Mouse (Mus musculus): ENCODE measurements around the gene Adipoq. TPM values are rescaled to one million over a fixed set of nuclear protein-coding genes. Genes with fewer than 3 reads are reported as not detected.
A peak's percentile ranks its signal among the peaks of the same experiment; 100 is the strongest.

Adipoq gene
- total RNA-seq, 2 experiments from 2014 or later = not detected

DNA sequence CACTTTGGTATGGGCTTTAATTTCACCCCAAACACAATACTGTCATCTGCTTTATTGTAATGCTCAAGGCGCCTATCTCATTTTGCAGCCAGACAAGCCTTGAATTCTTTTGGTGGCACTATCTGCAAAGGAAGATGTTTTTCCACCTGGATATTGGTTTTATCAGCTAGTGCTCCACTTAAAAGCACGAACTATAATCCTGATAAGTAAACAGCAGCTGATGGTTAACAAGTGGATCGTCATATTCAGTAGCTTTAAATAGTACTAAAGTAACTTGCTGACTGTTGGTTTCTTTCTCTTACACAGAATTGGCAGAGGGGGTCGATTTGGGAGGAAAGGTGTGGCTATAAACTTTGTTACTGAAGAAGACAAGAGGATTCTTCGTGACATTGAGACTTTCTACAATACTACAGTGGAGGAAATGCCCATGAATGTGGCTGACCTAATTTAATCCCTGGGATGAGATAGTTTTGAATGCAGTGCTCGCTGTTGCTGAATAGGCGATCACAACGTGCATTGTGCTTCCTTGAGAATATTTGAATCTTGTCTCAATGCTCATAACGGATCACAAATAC, 33.4 kb upstream of the Adipoq start:
- intact Hi-C loops (cut with DNase I) = loop anchor here (10.0 kb wide), 1 partner anchor 868 kb away; no protein-coding TSS in a partner anchor
- DNase-seq (ENCODE audit: extremely low spot score in 1 of 2, low spot score in 2 of 2) = no peak

DNA sequence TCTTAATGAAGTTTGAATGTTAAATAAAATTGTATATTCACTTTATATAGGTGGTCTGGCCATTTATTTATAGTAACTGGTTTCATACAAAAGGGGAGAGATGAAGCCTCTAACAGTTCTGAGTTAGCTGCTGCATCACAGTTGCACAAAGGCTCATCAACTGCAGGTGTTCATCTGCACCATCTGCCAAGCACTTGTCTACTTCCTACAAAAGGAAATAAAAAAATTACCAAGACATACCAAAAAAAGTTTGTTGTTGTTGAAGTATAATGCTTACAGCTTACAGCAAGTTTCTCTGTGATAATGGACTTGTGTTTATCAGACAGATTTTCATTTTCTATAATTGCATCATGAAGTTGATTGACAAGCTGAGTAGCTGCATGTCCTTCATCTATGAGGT, 32.4 kb upstream of the Adipoq start:
- intact Hi-C loops (cut with DNase I) = loop anchor here (10.0 kb wide), 1 partner anchor 869 kb away; no protein-coding TSS in a partner anchor
- DNase-seq (ENCODE audit: extremely low spot score in 1 of 2, low spot score in 2 of 2) = no peak

DNA sequence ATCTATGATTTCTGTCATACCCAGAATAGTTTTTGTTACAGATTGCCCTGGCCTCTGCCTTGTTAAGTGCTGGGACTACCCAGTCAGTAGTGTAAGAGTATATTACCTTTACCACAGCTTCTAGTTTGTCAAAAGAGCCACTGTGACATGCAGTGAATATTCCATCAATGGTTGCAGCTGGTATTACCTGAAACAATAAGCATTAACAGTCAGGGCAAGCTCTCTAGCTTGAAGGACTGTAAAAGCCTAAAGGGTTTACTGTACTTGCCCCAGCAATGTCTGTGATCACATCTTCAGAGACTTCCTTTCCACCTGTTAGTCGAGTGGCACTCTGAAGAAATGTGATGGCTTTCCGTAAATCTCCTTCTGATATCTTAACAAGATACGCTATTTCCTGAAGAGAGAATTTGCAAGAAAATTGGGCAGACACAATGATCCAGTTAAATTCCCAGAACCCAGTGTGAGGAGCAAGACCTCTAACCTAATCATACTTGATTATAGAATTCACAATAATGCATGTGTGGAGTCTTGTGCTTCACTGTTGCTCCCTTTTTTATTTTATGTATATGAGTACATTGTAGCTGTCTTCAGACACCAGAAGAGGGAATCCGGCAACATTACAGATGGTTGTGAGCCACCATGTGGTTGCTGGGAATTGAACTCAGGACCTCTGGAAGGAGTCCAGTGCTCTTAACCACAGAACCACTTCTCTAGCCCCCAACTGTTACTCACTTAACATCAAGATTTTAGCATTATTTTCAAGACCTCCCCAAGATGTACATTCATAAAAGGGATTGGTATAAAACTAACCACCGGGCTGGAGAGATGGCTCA, 31.8 kb upstream of the Adipoq start:
- intact Hi-C loops (cut with DNase I) = loop anchor here (5.0 to 10.0 kb wide), 2 partner anchors 242 to 870 kb away; no protein-coding TSS in a partner anchor
- DNase-seq (ENCODE audit: extremely low spot score in 1 of 2, low spot score in 2 of 2) = no peak

DNA sequence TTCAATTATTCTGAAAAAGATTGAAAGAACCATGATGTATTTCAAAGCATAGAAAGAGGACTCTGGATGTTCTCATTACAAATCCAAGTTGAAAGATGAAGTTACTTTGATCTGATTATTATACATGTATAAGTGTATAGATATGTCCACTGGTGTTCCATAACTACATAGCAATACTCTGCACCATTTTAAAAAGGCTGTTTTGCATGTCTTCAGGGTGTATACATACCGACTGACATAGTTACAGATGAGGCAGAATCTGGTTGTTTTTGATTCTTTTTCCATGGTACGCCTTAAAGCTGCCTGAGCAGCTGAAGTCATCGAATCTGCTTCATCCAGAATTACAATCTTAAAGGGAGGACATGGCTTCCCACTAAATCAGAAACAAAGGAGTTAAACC, 30.9 kb upstream of the Adipoq start:
- intact Hi-C loops (cut with DNase I) = loop anchor here (5.0 to 10.0 kb wide), 2 partner anchors 243 to 871 kb away; no protein-coding TSS in a partner anchor
- no peak for DNase-seq (ENCODE audit: extremely low spot score in 1 of 2, low spot score in 2 of 2)

DNA sequence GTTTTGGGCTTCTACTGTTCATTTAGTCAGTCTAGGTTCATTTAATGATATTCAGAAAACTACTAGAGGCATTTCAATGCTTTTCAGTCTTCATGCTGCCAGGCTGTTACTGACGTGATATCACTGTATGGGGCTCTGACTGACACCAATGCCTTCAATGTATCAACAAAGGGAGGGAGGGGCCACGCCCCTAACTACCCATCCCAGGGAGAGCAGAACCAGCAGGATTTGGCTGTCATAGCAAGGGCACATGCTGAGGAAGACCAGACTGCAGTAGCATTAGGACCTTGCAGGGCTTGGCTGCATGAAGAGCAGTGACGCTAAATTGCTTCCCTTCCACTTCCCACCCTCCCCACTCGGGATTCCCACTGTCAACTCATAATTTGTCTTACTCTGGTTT, 29.2 kb upstream of the Adipoq start:
- DNase-seq (ENCODE audit: extremely low spot score in 1 of 2, low spot score in 2 of 2) = no peak
- intact Hi-C loops (cut with DNase I) = loop anchor here (5.0 to 10.0 kb wide), 2 partner anchors 245 to 872 kb away; no protein-coding TSS in a partner anchor

DNA sequence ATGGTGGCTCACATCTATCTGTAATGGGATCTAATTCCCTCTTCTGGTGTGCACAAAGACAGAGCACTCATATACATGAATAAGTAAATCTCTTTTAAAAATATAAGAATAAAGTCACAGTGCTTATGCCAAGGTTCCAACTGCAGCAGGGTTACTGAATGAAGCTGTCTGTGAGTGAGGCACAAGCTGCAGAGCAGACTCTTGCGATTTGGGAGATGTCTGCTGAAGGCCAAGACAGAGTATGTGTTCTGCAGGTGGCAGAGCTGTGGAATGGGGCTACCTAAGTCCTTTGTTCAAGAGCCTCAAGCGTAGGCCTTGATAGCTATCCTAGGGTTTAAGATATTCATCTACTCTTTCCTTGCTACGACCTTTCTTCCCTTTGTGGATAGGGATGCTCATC, 23.9 kb upstream of the Adipoq start:
- intact Hi-C loops (cut with DNase I) = no loop called here
- DNase-seq (ENCODE audit: extremely low spot score in 1 of 2, low spot score in 2 of 2) = no peak

DNA sequence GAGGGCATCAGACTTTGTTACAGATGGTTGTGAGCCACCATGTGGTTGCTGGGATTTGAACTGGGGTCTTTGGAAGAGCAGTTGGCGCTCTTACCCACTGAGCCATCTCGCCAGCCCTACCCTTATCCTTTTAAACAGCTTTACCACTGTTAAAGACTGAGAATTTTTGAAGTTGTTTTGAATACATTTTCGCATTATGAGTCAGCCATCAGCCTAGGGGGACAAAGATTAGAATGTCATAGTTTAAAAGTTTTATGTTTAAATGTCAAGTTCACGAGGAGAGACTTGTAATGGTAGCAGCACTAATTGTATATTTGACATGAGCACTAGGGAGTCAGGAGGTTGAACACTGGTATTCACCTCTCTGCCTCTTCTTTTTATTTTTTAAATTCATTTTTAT, 23.2 kb upstream of the Adipoq start:
- DNase-seq (ENCODE audit: extremely low spot score in 1 of 2, low spot score in 2 of 2) = no peak
- intact Hi-C loops (cut with DNase I) = no loop called here

DNA sequence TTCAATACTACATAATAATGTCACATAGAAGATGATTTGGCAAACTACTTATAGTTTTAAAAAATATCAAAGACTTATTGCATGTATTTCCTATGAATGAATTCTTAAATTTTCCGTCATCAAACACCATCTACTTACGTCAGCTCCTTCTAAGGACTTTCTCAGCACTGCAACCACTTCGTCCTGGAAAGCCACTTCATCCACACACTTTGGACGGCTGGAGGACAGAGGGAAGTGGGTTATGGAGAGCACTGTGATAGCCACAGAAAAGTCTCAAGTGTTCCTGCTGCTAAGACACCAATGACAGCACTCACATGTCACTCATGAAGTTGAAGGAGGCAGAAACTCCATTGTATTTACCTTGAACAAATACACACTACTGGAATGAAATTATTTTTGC, 21.9 kb upstream of the Adipoq start:
- intact Hi-C loops (cut with DNase I) = no loop called here
- DNase-seq (ENCODE audit: extremely low spot score in 1 of 2, low spot score in 2 of 2) = no peak

DNA sequence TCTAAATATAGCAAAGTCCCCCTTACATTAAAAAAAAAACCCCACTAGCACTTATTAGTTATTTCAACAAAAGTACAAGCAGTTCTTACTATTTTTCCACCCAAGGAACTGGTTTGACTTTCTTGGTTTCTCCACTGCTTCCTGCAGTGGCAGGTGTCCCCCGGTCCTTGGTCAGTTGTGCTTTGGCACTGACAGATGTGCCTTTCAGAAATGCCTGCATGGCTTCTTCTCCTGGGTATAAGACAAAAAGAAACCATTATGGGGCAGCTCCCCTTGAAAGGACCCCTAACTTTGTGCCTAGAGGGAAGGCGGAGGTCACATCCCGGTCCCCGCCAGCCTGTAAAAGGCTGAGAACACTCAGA, 19.0 kb upstream of the Adipoq start:
- intact Hi-C loops (cut with DNase I) = loop anchor here (5.0 kb wide), 1 partner anchor 35 kb away; no protein-coding TSS in a partner anchor
- no peak for DNase-seq (ENCODE audit: extremely low spot score in 1 of 2, low spot score in 2 of 2)

DNA sequence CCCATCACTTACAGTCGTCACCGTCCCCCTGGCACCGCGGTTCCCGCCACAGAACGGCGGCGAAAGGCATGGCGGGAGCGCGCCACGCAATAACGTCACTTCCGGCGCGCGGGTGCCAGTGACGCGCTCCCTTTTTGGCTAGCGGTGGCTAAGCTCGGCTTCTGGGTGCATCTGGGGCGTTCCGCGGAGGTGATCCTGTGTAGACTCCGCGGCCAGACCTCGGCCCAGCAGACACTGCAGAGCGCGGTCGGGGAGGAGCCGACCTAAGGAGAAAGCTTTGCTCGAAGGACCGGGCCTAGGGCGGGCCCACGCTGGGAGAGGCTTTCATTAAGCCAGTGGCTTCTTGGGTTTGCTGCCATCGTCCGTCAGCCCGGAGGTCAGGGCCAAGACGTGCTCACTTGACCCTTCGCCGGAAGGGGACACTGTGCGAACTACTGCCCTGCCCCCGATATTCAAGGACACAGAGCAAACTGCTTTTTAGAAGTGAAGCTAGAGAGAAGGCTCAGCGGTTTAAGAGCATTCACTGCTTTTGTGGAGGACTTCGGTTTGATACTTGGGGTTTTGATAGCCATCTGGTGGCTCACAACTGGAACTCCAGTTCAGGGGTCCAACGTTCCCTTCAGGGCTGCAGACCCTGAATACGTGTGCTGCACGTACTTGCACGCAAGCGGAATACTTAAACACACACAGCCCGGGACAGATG, 18.5 kb upstream of the Adipoq start, which contains the start of gene Rfc4:
TSS of gene Rfc4 (minus strand) at position 65 of the 703 bp plus-strand sequence.
- intact Hi-C loops (cut with DNase I) = loop anchor here (5.0 kb wide), 1 partner anchor 36 kb away; no protein-coding TSS in a partner anchor
- peak; percentile 87 to 94 for DNase-seq (ENCODE audit: extremely low spot score in 1 of 2, low spot score in 2 of 2)

DNA sequence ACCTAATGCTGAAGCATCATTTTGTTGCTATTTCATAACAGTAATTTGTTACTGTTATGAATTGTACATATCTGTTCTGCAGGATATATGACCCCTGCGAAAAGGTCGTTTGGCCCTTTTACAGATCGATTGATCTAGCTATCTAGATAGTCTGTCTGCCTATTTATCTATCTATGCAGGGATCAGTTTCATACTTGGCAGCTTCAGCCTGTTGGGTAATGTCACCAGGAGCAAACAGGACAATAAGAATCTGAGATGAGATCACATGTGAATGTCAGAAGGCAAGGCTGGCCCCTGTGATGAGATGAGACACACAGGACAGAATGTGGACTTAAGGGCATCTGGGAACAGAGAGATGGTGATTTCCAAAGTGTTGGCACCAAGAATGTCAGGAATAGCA, 16.0 kb upstream of the Adipoq start:
- DNase-seq (ENCODE audit: extremely low spot score in 1 of 2, low spot score in 2 of 2) = no peak
- intact Hi-C loops (cut with DNase I) = no loop called here

DNA sequence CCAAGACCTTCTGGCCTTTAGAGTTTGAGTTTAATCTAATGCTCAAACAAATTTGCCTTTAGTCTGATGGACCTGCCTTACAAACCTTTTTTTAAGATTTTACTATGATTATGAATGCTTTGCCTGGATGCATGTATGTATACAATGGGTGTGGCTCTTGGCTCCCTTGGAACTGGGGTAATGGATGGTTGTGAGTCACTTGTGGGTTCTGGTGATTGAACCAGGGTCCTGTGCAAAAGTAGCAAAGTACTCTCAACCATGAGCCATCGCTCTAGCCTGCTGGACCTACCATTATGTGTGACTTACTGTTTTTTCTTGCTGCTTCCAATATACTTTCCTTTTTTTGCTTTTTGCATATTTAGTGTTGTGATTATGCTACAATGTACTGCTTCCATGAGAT, 14.0 kb upstream of the Adipoq start:
- no peak for DNase-seq (ENCODE audit: extremely low spot score in 1 of 2, low spot score in 2 of 2)
- intact Hi-C loops (cut with DNase I) = no loop called here

DNA sequence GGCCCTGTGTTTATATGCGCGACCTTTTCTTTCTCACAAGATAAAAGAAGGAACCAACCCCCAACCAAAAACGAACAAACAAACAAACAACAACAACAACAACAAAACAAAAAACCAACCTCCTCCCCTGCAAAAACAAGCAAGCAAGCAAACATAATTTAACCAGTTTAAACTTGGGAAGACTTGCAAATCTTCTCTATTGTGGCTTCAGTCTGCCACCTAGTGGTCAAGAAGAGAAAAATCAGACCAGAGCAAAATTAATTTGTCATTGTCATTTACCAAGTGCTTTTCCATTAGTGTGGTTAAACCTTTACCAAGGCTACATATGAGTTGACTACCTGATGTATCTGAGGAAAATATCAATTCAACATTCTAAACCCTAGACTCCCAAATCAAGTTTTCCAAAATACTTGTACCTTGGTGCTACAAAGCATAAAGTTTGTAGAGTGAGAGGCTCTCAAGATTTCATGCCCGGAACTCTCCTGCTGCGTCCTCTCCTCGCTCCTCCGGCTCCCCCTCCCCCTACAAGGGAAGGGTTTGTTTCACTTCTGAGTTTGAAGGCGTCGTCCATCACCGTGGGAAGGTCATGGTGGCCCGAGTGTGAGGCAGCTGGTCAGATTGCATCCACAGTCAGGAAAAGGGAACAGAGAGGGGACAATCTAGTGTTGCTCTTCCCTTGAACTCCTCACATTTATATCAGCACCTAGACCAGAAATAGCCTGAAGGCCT, 10.8 kb upstream of the Adipoq start:
- DNase-seq (ENCODE audit: extremely low spot score in 1 of 2, low spot score in 2 of 2) = no peak
- intact Hi-C loops (cut with DNase I) = loop anchor here (5.0 kb wide), 1 partner anchor 258 kb away; no protein-coding TSS in a partner anchor

DNA sequence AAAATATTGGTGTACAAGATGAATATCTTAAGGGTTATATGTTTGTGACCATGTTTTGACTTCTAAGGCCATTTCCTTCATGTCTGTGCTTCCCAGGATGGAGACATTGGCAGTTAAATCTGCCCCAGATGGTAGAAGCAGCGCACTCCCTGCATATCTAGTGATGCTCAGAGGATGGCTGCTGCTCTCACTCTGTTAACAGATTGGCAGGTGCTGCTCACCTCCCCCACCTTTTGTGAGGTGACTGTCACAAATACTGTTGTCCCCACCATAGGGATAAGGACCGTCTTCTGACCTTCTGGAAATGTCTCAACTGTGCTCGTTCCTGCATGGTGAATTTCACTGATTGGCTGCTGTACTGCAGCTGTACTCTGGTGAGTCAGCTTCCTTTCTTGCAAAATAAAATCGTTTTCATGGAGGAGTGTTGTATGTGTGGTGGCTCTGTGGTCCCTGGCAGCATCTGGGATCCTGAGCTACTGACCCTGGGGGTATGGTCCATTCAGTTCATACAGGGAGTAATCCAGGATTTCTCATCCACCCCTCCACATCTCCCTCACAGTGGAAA, 9.8 kb upstream of the Adipoq start:
- no peak for DNase-seq (ENCODE audit: extremely low spot score in 1 of 2, low spot score in 2 of 2)
- intact Hi-C loops (cut with DNase I) = loop anchor here (5.0 kb wide), 1 partner anchor 259 kb away; no protein-coding TSS in a partner anchor

DNA sequence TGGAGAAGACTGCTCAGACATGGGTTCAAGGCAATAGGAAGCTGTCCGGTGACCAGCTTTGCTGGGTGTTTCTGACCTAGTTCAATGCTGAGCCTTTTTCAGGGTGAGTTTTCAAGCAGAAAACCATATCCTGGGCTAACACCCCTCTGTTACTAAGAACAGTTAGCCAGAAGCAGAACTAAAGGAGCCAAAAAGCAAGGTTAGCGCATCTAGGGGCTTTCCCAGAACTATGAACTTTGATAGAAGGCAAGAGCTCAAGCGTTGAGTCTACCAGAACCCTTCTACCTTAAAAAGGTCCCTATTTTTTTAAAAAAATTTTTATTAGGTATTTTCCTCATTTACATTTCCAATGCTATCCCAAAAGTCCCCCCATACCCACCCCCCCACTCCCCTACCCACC, 5.4 kb upstream of the Adipoq start:
- no peak for DNase-seq (ENCODE audit: extremely low spot score in 1 of 2, low spot score in 2 of 2)
- intact Hi-C loops (cut with DNase I) = no loop called here

DNA sequence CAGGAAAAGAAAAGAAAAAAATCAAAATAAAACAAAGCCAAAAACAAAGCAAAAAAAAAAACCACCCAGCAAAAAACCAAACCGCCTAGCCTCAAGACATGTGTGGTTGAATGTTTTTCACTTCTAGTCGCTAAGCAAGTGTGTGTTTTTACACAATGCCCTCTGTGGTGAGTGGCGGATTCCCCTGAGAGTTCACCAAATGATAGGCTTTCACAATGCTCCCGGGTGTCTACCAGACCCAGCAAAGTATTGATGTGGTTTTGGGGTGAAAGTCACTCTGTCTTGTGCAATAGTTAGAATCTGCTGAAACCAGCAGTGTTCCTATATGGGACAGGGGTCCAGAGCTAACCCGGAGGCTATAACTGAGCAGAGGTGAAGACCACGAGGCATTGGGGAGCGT, 2.0 kb upstream of the Adipoq start:
- intact Hi-C loops (cut with DNase I) = no loop called here
- no peak for DNase-seq (ENCODE audit: extremely low spot score in 1 of 2, low spot score in 2 of 2)

DNA sequence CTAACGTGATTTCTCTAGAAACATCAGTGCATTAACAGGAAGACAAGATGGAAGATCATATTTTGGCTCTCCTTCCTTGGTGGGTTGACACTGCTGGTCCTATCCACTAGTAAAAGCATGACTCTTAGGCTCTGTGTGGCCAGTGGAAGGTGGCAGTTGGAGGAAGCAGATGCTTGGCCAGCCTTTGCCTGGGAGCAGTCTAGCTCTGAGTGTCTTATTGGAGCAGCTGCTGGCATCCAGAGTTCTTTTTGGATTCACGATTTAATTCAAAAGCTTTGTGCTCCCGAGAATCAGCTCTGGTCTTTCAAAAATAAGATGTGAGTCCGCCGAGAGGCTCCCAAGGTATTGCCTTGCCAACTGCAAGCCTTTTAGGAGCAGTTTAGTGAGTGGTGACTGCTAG, 1.1 kb upstream of the Adipoq start:
- intact Hi-C loops (cut with DNase I) = no loop called here

DNA sequence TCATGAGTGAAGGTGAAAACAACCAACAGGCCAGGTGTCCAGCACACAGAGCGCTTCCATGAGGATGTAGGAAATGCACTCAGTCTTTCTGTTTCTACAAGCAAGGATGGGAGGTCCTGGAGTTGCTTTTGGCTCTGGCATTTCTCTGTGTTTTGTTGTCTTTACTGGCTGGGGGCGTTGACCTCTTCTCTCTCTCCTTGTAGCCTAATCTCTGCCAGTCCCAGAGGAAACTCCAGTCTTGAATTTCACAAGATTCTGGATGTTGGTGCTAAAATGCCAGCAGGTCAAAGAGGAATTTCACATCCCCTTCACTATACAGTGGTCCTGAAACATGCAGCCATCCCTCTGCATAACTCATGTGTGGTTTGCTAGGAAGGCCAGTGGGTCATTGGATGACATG, 2.6 kb downstream of the Adipoq start:
- intact Hi-C loops (cut with DNase I) = no loop called here
- DNase-seq (ENCODE audit: extremely low spot score in 1 of 2, low spot score in 2 of 2) = no peak

More for the DNA sequence above, 1.1 kb upstream of the Adipoq start:
- no peak for DNase-seq (ENCODE audit: extremely low spot score in 1 of 2, low spot score in 2 of 2)

All from left cerebral cortex, postnatal 10 days (tissue).